Mouse (Mus musculus) left cerebral cortex, adult 9 months (tissue): ENCODE measurements around the gene Ccdc180.
A peak's percentile ranks its signal among the peaks of the same experiment; 100 is the strongest.

Experiments
- DNase-seq, 2 experiments: peaks; one replicate each; pipeline ENCODE4 v3.0.0; 2022; ENCODE audit warnings: low spot score in 2 of 2

Gene Ccdc180

GRCm38 (mm10) chr4:45911256-45911655, 21.2 kb downstream of the Ccdc180 start:
- DNase-seq, result no peak

GRCm38 (mm10) chr4:45911876-45912275, 21.8 kb downstream of the Ccdc180 start:
- no peak for DNase-seq

GRCm38 (mm10) chr4:45917091-45917490, 27.0 kb downstream of the Ccdc180 start:
- no peak for DNase-seq

- DNase-seq, result no peak
Measured at GRCm38 (mm10) chr4:45921663-45922435, 31.7 kb downstream of the Ccdc180 start.

GRCm38 (mm10) chr4:45924011-45924410, 33.9 kb downstream of the Ccdc180 start:
- DNase-seq, result no peak

GRCm38 (mm10) chr4:45928561-45928960, 38.5 kb downstream of the Ccdc180 start:
- DNase-seq, result no peak

- peak in 1 of 2 experiments; percentile 9 for DNase-seq
Measured at GRCm38 (mm10) chr4:45941628-45942044, 51.5 kb downstream of the Ccdc180 start.

- no peak for DNase-seq
Measured at GRCm38 (mm10) chr4:45947729-45948128, 57.6 kb downstream of the Ccdc180 start.

GRCm38 (mm10) chr4:45949109-45949848, 59.2 kb downstream of the Ccdc180 start:
- no peak for DNase-seq

GRCm38 (mm10) chr4:45951830-45952229, 61.7 kb downstream of the Ccdc180 start:
- no peak for DNase-seq

GRCm38 (mm10) chr4:45953025-45953919, 63.2 kb downstream of the Ccdc180 start:
- no peak for DNase-seq

- DNase-seq, result no peak
Measured at GRCm38 (mm10) chr4:45955235-45955634, 65.1 kb downstream of the Ccdc180 start.

- no peak for DNase-seq
Measured at GRCm38 (mm10) chr4:45956131-45956530, 66.0 kb downstream of the Ccdc180 start.

GRCm38 (mm10) chr4:45956706-45957105, 66.6 kb downstream of the Ccdc180 start:
- DNase-seq, result no peak

GRCm38 (mm10) chr4:45964771-45965439, 74.8 kb downstream of the Ccdc180 start, which contains the start of gene Tdrd7:
Gene Tdrd7 (plus strand): TSS chr4:45965334.
- DNase-seq, result no peak

GRCm38 (mm10) chr4:45965737-45966447, 75.8 kb downstream of the Ccdc180 start:
- DNase-seq, result no peak

- no peak for DNase-seq
Measured at GRCm38 (mm10) chr4:45966716-45967115, 76.6 kb downstream of the Ccdc180 start.

- DNase-seq, result no peak
Measured at GRCm38 (mm10) chr4:45967479-45968341, 77.6 kb downstream of the Ccdc180 start.

- no peak for DNase-seq
Measured at GRCm38 (mm10) chr4:45969051-45969450, 78.9 kb downstream of the Ccdc180 start.
